Mouse (Mus musculus): ENCODE measurements around the gene Ndufc1. TPM values are rescaled to one million over a fixed set of nuclear protein-coding genes. Genes with fewer than 3 reads are reported as not detected.
"Not testable (repeated sequence)": the region's sequence is repeated elsewhere in the genome, so short reads cannot be mapped to it uniquely, and the experiment has no call there.

Ndufc1 gene
- 1,000 to 10,000 TPM; 1,012 to 1,143 TPM for total RNA-seq (2021)
- long read RNA-seq, experiment 1, transcript Ndufc1-201 (4 exons, 1,249 nt): major isoform, 627 of 644 reads
- long read RNA-seq, experiment 1, partial matches to known transcripts: 8 of 644 reads
- long read RNA-seq, experiment 1, other reads (novel, unspliced or antisense): 4 of 644 reads
- long read RNA-seq, experiment 2, transcript Ndufc1-201 (4 exons, 1,249 nt): major isoform, 815 of 828 reads
- long read RNA-seq, experiment 2, partial matches to known transcripts: 7 of 828 reads
- long read RNA-seq, experiment 2, other reads (novel, unspliced or antisense): 5 of 828 reads

DNA sequence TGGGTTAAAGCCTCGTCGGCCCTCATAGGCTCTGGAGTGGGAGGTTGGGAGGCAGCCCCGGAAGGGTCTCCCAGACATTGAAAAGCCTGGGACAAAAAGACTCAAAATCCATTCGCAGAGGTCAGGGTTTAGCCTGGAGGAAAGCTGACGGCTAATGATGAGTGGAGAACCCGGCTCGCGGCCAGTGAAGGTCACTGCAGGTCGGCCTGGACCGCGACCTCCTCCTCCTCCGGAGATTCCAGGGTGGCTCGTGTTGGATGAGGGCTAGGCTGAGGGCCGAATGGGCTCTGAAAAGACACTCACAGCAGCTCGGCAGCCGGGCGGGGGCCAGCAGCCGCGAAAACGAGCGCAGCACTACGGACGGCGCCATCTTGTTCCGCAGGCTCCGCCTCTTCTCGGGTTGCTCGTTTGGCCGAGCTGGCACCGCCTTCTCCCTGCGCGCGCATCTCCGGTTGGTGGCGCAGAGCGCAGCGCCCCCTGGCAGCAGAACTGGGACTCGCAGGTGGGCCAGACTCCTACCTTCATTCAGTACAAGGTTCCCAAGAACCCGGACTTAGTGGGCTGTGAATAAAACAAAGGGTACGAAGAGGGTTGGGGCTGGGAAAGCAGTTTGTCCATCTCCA lies at the start of gene Ndufc1:
TSS of gene Ndufc1 (minus strand) at position 428 of the 623 bp plus-strand sequence.
- intact Hi-C loops (cut with DNase I; ENCODE audit: low total_unique reads): no loop called here
- peak; percentile 98 for DNase-seq

DNA sequence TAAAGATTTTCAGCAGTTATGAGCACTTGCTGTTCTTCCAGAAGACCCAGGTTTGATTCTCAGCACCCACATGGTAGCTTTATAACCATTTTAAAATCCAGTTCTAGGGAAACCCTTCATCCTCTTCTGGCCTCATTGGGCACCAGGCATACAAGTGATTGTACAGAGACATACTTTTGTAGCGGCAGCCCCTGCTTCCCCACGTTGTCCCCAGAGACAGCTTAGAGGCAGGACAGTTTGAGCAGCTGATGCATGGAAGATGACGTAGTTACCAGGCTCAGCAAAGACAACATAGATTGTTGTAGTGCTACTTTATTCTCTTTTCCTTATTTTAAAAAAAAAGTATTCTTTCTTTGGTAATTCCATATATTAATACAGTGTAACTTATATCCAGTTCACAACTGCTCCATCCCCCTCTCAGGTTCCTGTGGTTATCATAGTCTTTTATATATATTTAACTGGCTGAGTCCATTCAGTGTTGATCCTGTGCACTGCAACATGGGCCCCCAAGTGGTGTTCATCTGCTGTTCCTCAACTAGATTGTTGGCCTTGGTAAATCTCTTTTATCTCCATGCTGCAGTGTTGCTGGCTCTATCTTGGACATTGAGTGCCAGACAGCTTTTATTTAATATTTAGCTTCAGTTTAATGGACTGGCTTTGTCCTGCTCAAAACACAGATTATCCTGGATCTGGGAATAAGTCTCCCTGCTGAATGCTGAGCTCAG lies 26.2 kb upstream of the Ndufc1 start:
- intact Hi-C loops (cut with DNase I; ENCODE audit: low total_unique reads): no loop called here
- DNase-seq: no peak

- intact Hi-C loops (cut with DNase I; ENCODE audit: low total_unique reads): not testable (repeated sequence)
Measured at GRCm38 (mm10) chr3:51434364-51434763, 25.6 kb upstream of the Ndufc1 start.

GRCm38 (mm10) chr3:51425394-51425793 lies 16.6 kb upstream of the Ndufc1 start:
- DNase-seq: no peak
- intact Hi-C loops (cut with DNase I; ENCODE audit: low total_unique reads): no loop called here

More at GRCm38 (mm10) chr3:51434364-51434763, 25.6 kb upstream of the Ndufc1 start:
- not testable (repeated sequence) for DNase-seq

GRCm38 (mm10) chr3:51421921-51422320 lies 13.1 kb upstream of the Ndufc1 start:
- intact Hi-C loops (cut with DNase I; ENCODE audit: low total_unique reads): no loop called here
- no peak for DNase-seq

- no peak for DNase-seq
- intact Hi-C loops (cut with DNase I; ENCODE audit: low total_unique reads): no loop called here
Measured at GRCm38 (mm10) chr3:51417966-51418365, 9.2 kb upstream of the Ndufc1 start.

GRCm38 (mm10) chr3:51417485-51417884 lies 8.7 kb upstream of the Ndufc1 start:
- intact Hi-C loops (cut with DNase I; ENCODE audit: low total_unique reads): no loop called here
- DNase-seq: no peak

DNA sequence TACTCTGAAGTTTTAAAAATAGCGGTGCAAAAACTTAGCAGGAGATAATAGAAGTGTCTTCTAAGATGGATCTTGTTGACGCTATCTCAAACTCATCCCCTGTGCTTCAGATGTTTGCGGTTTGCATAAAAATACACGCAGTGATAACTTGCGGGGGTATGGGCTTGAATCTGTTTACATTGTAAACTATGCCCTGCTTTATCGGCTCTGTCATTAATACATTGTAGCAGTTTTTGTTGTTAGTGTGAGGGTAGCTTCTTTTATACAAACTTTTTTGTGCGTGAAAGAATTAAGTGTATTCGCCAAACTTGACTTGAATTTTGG lies 8.3 kb upstream of the Ndufc1 start:
- intact Hi-C loops (cut with DNase I; ENCODE audit: low total_unique reads): no loop called here
- DNase-seq: no peak

DNA sequence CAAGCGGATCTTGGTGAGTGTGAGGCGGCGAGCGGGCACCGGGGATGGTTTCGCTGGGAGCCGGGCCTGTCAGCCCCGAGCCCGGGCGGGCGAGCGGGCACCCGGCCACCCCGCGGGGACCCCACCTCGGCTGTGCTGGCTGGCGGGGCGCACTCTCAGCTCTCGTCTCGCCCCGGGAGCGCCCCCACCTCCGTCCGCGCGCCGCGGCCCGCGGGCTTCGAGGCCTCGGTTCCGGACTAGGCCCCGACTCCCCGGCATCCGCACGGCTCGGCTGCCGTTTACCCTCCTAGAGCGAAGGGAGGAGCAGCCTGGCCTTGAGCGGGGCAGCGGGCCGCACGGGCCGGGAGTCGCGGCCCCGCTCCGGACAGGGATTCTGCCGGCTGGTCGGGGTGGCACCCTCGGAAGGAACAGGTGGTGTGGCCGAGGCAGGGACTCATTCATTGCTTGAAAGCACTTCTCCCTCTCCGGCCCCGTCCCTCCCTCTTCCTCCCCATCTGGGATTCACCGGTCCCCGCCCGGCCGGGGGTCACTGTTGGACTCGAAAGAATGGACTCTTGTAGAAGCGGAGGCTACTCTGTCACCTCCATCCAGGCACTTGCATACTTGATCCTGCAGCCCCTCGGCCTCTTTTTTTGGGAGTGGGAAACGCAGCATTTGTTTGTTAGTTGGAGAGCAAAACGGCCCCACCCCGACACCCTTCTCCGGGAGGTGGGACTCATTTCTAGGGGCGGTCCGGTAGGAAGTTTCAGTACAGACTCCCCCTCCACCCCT lies 7.8 kb upstream of the Ndufc1 start:
- intact Hi-C loops (cut with DNase I; ENCODE audit: low total_unique reads): no loop called here

GRCm38 (mm10) chr3:51416073-51416363 lies 7.2 kb upstream of the Ndufc1 start:
- no peak for DNase-seq
- intact Hi-C loops (cut with DNase I; ENCODE audit: low total_unique reads): no loop called here

More for the DNA sequence above, 7.8 kb upstream of the Ndufc1 start:
- peak; percentile 59 for DNase-seq

DNA sequence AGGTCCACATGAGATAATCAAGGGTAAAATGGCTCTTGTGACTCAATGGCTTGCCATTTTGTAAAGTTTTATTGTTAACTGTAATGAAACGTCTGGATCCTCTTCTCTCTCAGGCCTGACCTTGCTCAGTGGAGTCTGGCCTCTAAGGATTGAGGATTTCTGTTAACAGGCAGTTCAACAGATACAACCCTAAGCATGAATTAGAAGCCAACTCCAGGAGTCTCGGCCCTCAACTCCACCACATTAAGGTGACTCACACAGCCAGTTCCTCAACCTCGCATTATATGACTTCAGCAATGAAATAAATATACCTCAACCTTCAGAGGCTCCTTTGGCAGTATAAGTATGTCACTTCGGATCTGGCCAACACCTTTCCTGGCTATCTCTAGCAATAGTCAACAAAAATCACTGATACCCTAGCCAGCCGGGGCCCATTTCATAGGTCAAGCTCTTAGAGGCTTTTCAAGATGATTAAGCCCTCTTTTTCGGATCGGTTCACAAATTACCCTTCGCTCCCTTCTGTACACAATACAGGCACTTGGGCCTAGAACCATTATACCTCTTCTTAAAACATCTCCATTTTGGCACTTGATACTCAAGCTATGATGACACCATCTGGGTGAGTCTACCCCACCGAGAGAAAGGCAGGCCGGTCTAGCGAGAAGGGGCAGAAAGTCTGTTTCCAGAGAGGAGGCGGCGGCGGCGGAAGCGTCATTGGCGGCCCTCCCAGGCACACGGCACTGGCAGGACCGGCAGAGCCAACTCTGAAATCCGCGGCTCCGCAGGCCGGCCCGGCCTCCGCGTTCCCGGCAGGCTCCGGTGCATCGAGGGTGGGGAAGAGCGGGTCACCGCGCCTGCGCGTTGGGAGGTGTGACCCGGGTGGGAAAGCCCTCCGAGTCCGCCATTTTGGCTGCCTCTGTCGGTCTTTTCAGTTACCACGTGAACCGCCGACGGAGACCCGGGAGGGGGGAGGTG lies 6.6 kb upstream of the Ndufc1 start, which contains the start of gene Naa15:
TSS of gene Naa15 (plus strand) at position 51 of the 975 bp plus-strand sequence.
- peak; percentile 98 for DNase-seq
- intact Hi-C loops (cut with DNase I; ENCODE audit: low total_unique reads): no loop called here

DNA sequence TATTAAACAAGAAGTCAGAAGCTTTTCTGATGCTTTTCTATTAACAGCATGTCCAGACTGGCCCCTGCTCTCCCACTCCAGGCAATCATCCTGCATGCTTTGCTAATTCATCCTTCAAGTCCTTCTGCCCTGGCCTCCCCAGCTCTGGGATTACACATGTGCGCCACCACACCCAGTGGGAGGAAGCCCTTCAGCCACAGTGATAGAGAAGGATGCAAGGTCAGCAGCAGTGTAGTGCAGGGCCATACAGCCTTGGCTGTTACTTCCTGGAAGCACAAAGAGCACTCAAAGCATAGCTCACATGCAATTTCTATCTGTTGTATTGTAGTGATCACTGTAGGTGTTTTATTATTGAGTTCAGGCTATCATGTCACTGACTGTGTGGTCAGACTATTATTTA lies 4.5 kb upstream of the Ndufc1 start:
- intact Hi-C loops (cut with DNase I; ENCODE audit: low total_unique reads): no loop called here
- DNase-seq: peak; percentile 34

DNA sequence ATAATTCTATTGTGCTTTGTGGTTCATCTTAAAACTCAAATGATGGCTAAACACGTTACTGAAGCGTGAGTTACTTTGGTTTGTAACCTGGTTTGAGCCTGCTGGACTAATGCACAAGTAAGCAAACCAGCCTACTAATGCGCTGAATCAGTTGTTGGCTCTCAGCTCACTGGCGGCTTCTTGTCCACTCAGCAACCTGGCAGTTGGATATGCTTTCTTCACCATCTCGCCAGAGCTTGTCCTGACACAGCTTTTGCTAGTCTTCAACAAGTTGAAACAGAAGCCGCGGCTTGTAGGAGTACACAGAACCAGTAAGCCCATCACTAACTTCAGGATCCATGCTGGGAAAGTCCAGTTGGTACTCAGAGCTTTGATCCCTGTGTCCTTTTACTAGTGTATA lies 3.7 kb upstream of the Ndufc1 start:
- intact Hi-C loops (cut with DNase I; ENCODE audit: low total_unique reads): no loop called here
- DNase-seq: peak; percentile 29

DNA sequence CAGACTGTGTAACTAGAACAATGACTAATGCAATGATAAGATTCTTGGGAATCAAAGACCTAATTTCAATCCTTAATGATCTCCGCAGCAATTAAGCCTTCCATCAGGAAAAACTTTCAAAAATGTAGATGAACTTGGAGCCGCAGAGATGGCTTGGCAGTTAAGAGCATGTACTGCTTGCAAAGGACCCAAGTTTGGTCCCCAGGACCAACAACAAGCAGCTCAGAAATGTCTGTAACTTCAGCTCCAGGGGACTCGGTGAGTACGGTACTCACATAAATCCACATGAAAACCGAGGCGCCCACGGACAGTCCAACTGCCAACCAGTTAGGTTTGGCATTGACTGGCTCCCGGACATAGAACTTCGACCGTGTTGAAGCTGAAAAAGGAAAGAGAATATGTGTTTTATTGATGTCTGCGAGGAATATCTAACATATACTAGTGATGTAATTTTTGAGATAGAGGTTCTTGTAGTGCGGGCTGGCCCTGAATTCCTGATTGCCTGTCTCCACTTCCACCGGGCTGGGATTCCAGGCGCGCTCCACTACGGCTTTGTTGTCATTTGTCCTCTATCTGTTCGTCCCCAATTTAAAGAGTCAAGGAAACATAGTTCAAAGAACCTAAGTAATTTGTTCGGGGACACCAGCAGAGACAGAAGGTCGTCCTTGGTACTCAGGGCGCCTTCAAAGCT lies 773 bp downstream of the Ndufc1 start:
- DNase-seq: no peak
- intact Hi-C loops (cut with DNase I; ENCODE audit: low total_unique reads): no loop called here

DNA sequence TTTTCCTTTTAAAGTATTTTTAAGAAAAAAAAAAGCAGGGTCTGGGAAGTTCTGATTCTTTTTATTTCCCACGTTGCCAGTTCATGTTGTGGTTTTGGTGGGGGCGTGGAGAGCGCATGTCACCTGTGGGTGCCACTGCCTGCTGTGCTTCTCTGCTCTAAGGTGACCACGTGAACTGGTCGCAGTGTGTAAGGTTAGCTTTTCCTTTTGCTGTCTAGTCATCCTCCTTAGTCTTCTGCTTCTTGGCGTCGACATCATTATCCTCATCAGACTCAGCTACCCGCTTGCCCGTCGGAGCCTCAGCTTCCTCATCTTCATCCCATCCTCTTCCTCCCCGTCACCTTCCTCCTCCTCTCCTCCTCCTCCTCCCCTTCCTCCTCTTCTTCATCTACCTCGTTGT lies 6.2 kb downstream of the Ndufc1 start:
- intact Hi-C loops (cut with DNase I; ENCODE audit: low total_unique reads): no loop called here
- DNase-seq: no peak

- intact Hi-C loops (cut with DNase I; ENCODE audit: low total_unique reads); DNase-seq: not testable (repeated sequence)
Measured at GRCm38 (mm10) chr3:51402054-51402453, 6.7 kb downstream of the Ndufc1 start.

DNA sequence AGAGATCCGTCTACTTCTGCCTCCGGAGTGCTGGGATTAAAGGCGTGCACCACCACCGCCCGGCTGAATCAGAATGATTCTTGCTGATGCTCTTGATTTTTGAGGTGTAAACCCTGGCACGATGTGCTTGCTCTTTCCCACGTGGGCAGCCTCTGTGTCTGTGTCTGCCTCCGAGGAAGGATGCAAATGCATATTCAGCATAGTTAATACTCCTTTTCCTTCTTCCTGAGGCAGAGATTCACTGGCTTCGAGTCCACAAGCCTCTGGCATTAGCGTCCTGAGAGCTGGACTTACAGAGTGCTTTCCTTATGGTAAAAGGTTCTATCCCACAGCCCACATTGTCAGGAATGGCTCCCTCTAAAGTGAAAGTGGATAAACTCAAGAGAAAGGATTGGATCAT lies 8.1 kb downstream of the Ndufc1 start:
- DNase-seq: no peak
- intact Hi-C loops (cut with DNase I; ENCODE audit: low total_unique reads): no loop called here

DNA sequence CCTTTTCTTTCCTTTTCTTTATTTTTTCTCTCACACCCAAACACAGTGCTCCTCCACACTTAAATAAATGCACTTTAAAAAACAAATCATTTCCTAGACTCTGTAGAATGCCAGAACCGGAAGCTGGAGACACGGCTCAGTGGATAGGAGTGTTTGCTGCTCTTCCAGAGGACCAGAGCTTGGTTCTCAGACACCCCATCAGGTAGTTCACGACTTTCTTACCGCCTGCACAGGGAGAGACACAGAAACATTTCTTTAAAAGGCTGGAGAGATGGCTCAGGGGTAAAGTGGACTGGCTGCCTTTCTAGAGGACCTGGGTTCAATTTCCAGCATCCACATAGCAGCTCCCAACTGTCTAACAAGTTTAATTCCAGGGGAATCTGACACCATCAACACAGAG lies 9.3 kb downstream of the Ndufc1 start:
- DNase-seq: no peak
- intact Hi-C loops (cut with DNase I; ENCODE audit: low total_unique reads): no loop called here
